Mouse (Mus musculus) stomach, postnatal 0 days (tissue): ENCODE measurements at regions not wholly inside any gene's neighbourhood (a gene's known extent, or its start where the extent isn't known, plus 50 kb on each side); places are given as distances from the start of the nearest gene placed in this dataset.

Experiments
- CTCF ChIP-seq: IDR thresholded peaks from 2 replicates; pipeline ENCODE4 v1.5.1; 2016; ENCODE audit warnings: antibody characterized with exemption, low read depth, mild to moderate bottlenecking, moderate library complexity
- EP300 ChIP-seq: optimal IDR thresholded peaks from 2 replicates; pipeline ENCODE3; 2016; ENCODE audit warnings: antibody characterized with exemption

GRCm38 (mm10) chr11:35016998-35017397 lies 104.0 kb upstream of the Slit3 start:
- TF ChIP-seq CTCF (no peak), EP300 (no peak)
